Mouse (Mus musculus) frontal cortex, postnatal 25 days (tissue): ENCODE data around the gene Barhl1.

ENCODE experiments used
- DNase-seq, 2 experiments: peaks; one replicate each; pipeline ENCODE4 v3.0.0; 2022; ENCODE audit warnings: low spot score in 2 of 2

Barhl1 gene

DNA sequence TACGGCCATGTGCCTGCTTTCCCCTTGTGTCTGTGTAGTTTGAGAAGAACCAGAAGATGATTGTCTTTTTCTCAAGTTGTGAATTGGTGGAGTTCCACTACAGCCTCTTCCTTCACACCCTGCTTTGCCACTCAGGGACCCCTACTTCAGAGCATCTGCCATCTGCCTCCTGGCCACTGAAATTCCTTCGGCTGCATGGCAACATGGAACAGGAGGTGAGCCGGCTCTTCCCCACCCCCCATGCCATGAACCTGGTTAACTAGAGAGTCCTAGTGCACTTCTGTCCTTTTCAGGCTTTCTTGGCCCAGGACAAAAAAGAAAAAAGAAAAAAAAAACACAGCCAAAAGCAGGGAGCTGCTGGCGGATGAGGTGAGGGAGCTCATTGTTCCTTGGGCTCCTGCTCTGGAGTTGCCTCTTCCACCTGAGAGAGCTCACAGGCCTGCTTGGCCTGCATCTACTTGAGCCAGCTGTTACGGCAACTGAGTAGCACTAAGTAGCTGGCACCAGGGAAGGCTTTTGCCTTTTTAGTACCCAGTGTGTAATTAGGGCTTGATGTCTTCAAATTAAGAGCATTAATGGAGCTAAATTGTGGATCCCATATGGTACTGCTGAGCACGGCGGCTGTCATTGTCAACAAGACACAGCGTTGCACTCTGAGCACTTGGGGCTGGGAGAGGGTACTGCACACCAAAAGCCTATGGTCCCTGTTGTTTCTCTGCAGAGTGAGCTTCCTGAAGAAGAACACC lies 55.6 kb downstream of the Barhl1 start:
- DNase-seq, result no peak

GRCm38 (mm10) chr2:28859303-28859702 lies 57.2 kb downstream of the Barhl1 start:
- DNase-seq, result no peak
